Mouse (Mus musculus) megakaryocyte, embryonic 14.5 days (primary cell): ENCODE measurements around the gene R3hcc1l. TPM values are rescaled to one million over a fixed set of nuclear protein-coding genes. Genes with fewer than 3 reads are reported as not detected.

Experiments used
- H3K27me3 ChIP-seq: replicated peaks from 2 replicates; pipeline ENCODE3; 2012; ENCODE audit warnings: inconsistent platforms
- H3K36me3 ChIP-seq: replicated peaks from 2 replicates; pipeline ENCODE3; 2012; ENCODE audit warnings: low read length, inconsistent platforms, mixed read lengths
- H3K4me1 ChIP-seq: 2 replicates; pipeline ENCODE4 v1.6.1; 2012; ENCODE audit warnings: inconsistent platforms
- H3K4me3 ChIP-seq: replicated peaks from 2 replicates; pipeline ENCODE3; 2012; ENCODE audit warnings: moderate library complexity, mild to moderate bottlenecking, inconsistent platforms
- H3K9me3 ChIP-seq: 2 replicates; pipeline ENCODE4 v1.6.1; 2012; ENCODE audit warnings: inconsistent platforms
- FLI1 ChIP-seq: IDR thresholded peaks from 2 replicates; pipeline ENCODE4 v1.6.1; 2012; ENCODE audit warnings: low read length, inconsistent platforms, mixed read lengths
- GATA1 ChIP-seq: IDR thresholded peaks from 3 replicates; pipeline ENCODE4 v1.6.1; 2012; ENCODE audit warnings: mixed read lengths, low read length, inconsistent platforms, borderline replicate concordance
- polyA plus RNA-seq: library from polyadenylated mRNA; stranded (reverse); fragments of >175 nt; gene quantifications from 2 replicates; pipeline ENCODE4 v1.2.3, GENCODE M21; 2012; ENCODE audit warnings: low replicate concordance; ENCODE audit not compliant: insufficient read depth

R3hcc1l gene
- polyA plus RNA-seq, 1 experiment: 1.5 TPM

DNA sequence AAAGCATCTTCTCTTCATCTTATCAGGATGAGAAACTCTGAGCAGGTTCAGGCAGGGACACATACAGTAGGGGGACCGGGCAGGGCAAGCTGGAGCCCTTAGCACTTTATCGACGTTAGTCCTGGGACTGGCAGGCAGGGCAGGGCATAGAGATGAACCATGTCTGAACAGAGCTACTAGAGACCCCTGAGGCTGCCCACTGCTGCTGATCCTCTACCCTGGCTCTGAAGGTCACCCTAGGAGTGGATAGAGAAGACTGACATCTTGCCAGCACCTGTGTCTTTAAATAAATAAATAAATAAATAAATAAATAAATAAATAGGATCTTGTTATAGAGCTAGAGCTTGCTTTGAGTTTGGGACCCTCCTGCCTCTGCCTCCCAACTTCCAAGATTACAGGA lies 91.2 kb downstream of the R3hcc1l start:
- Histone ChIP-seq H3K4me1 (peaks cover 7% of the 10 kb centered on the region), H3K9me3 (no peaks in the 10 kb centered on the region), H3K36me3 (no peaks in the 10 kb centered on the region), H3K27me3 (peaks cover 75% of the 10 kb centered on the region), H3K4me3 (no peak overlapping the region)
- TF ChIP-seq FLI1: no peak
- no peak for TF ChIP-seq GATA1

DNA sequence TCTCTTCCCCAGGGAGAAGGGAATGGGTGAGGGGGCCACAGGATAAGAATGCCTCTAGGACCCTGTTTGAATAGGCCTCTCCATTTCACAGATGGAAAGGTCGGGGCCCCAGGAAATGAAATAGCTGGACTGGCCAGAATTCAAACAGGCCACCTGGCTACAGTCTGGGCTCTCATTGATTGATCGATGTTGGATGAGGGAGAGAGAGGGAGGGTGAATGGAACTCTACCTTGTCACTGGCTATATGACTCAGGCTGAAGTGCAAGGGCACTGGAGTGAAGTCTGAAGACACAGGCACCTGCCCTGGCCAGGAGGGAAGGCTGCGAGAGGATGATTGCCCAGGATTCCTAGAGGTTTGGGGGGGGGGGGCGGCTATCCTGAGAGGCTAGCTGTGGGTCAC lies 93.2 kb downstream of the R3hcc1l start:
- peaks cover 74% of the 10 kb centered on the region for H3K27me3 ChIP-seq

DNA sequence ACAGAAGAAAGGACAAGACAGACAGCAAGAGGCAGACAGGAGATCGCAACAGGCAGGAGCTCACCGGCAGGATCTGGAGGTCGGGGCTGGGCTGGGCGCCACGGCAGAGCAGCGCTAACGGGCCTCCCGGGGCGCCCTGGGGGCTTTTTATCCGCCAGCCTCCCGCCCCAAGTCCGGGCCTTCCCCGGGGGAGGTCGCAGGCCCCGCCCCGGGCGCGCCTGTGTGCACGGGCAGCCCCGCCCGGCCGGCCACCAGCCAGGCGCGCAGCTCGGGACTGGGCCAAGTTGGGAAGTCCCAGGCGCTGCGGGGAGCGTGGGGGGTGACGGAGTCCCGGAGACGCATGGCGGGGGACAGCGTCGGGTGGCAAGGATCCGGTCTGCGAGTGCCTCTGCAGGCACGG lies 94.1 kb downstream of the R3hcc1l start, which contains the start of gene Loxl4:
TSS of gene Loxl4 (minus strand) at position 160 of the 400 bp plus-strand sequence.
- TF ChIP-seq GATA1: no peak
- TF ChIP-seq FLI1: no peak
- Histone ChIP-seq H3K27me3 (peaks cover 70% of the 10 kb centered on the region), H3K36me3 (no peaks in the 10 kb centered on the region), H3K4me1 (peaks cover 7% of the 10 kb centered on the region), H3K9me3 (no peaks in the 10 kb centered on the region), H3K4me3 (peak within 1 kb of the TSS; percentile 59)

More for the DNA sequence above, 93.2 kb downstream of the R3hcc1l start:
- Histone ChIP-seq H3K4me3 (no peak overlapping the region), H3K36me3 (no peaks in the 10 kb centered on the region), H3K4me1 (peaks cover 7% of the 10 kb centered on the region), H3K9me3 (no peaks in the 10 kb centered on the region)
- TF ChIP-seq FLI1 (no peak), GATA1 (no peak)

GRCm38 (mm10) chr19:42613116-42613515 lies 94.6 kb downstream of the R3hcc1l start:
- H3K9me3 ChIP-seq: no peaks in the 10 kb centered on the region
- H3K36me3 ChIP-seq: no peaks in the 10 kb centered on the region
- H3K4me3 ChIP-seq: no peak overlapping the region
- H3K27me3 ChIP-seq: peaks cover 68% of the 10 kb centered on the region
- TF ChIP-seq GATA1: no peak
- no peak for TF ChIP-seq FLI1
- peaks cover 7% of the 10 kb centered on the region for H3K4me1 ChIP-seq

DNA sequence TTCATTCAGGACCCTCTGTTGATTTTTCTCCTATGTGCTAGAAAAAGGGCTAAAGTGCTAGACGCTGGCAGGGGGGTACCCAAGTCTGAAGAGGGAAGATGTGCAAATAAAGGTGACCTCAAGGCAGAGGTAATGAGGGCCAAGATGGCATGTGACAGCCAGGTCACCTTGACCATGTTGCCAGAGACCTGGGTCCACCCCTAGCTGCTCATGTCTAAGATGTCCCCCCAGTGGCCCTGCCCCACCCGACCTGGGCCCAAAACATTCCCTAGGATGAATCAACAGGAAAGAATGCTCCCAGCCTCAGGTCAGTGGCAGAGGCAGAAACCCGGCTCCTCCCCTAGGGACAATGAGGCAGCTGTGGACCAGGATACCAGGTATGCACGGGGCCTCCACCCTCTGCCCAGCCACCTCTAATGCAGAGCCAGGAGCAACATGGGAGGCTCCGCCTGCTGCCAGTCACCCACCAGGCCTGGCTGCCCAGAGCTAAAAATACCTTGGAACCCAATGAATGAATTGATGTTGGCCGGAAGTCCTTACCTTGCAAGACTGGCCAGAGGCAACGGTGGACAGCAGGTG lies 95.2 kb downstream of the R3hcc1l start:
- H3K4me1 ChIP-seq: peaks cover 7% of the 10 kb centered on the region
- no peaks in the 10 kb centered on the region for H3K9me3 ChIP-seq
- no peak overlapping the region for H3K4me3 ChIP-seq
- TF ChIP-seq GATA1 (no peak), FLI1 (no peak)
- peaks cover 63% of the 10 kb centered on the region for H3K27me3 ChIP-seq
- no peaks in the 10 kb centered on the region for H3K36me3 ChIP-seq

DNA sequence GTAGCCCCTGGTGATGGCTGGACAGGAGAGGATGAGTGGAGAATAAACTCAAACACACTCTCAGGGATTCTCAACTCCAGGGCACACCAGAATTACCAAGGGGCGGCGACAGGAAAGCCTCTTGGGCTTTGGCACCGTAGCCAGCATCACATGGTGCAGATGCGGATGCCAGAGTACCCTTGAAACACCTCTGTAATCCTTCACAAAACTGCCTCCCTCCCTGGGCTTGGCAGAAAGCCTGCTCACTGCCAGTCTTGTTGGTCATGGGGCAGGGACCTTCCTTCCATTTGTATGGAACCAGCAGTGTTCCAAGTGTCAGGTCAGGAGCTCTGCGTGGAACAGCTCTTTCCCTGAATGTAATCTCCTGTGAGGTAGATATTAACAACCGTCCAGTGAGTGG lies 109.5 kb downstream of the R3hcc1l start:
- H3K27me3 ChIP-seq: peaks cover 47% of the 10 kb centered on the region
- H3K4me3 ChIP-seq: no peak overlapping the region
- H3K36me3 ChIP-seq: no peaks in the 10 kb centered on the region
- peaks cover 11% of the 10 kb centered on the region for H3K4me1 ChIP-seq
- TF ChIP-seq GATA1: no peak
- H3K9me3 ChIP-seq: no peaks in the 10 kb centered on the region

DNA sequence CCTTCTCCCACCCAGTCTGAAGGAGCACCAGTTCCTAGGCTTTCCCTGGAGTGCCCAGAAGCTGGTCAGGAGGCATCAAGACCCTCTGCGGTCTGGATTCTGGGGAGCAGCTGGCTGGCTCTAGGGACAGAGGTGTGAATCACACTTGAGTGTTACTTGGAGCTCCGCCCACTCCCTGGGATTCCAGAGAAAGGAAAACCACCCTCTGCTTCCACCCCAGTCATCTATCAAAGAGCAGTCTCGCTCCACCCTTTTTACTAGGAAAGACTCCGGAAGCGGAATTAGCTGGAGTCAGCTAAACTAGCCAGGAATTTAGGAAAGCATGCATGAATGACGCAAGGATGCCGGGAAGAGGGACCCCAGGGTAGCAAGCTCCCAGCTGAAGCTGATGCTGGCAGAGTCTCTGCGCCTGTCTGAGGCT lies 113.0 kb downstream of the R3hcc1l start:
- Histone ChIP-seq H3K4me1 (peaks cover 11% of the 10 kb centered on the region), H3K36me3 (no peaks in the 10 kb centered on the region), H3K27me3 (peaks cover 62% of the 10 kb centered on the region), H3K4me3 (peak overlapping the region; percentile 1), H3K9me3 (no peaks in the 10 kb centered on the region)
- TF ChIP-seq GATA1 (no peak), FLI1 (no peak)

- H3K9me3 ChIP-seq: no peaks in the 10 kb centered on the region
- TF ChIP-seq FLI1 (no peak), GATA1 (no peak)
- H3K4me3 ChIP-seq: no peak overlapping the region
- H3K36me3 ChIP-seq: no peaks in the 10 kb centered on the region
- H3K27me3 ChIP-seq: peaks cover 65% of the 10 kb centered on the region
- peaks cover 11% of the 10 kb centered on the region for H3K4me1 ChIP-seq
Observed at GRCm38 (mm10) chr19:42632301-42632700, 113.7 kb downstream of the R3hcc1l start.

DNA sequence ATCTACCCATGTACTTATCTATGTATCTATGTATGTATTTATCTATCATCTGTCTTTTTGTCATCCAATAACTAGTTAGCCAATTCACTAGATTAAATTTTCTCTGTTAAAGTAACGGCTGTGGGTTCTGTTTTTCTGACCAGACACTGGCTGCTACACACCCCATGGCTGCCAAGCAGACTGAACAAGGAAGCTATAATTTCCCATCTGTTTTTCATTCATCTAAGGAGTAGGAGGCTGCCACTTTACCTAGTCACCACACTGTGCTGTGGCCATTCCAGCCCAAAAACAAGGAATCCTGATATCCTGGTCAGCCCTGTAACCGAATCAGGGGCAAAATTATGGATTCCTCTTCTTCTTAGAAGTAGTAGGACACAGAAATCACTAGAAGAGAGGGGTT lies 115.1 kb downstream of the R3hcc1l start:
- Histone ChIP-seq H3K36me3 (no peaks in the 10 kb centered on the region), H3K9me3 (0 out of 2 replicates have a peak, but pooled peaks cover 2% of the 10 kb centered on the region)
- TF ChIP-seq FLI1: no peak

DNA sequence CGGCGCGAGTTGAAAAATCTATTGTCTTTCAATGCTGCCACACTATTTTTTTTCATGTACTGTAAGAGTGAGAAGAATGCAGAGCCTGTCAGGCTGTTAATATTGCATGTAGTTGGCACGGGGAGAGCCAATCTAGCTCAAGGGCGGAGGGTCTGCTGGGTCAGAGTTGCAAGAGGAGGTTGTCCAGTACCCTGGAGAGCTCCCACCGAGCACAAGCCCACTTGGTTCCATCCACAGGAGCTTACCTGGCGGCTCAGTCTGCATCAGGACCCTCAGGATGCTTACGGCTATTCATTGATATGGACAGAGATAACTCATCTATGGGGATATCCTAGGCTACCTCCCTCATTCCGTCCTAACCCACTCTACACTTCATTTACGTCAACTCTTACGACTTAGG lies 118.1 kb downstream of the R3hcc1l start:
- Histone ChIP-seq H3K27me3 (peaks cover 59% of the 10 kb centered on the region), H3K4me3 (no peak overlapping the region)
- TF ChIP-seq GATA1: no peak
- TF ChIP-seq FLI1: no peak

More for the DNA sequence above, 115.1 kb downstream of the R3hcc1l start:
- peaks cover 68% of the 10 kb centered on the region for H3K27me3 ChIP-seq
- H3K4me1 ChIP-seq: peaks cover 11% of the 10 kb centered on the region
- H3K4me3 ChIP-seq: no peak overlapping the region

More for the DNA sequence above, 118.1 kb downstream of the R3hcc1l start:
- Histone ChIP-seq H3K36me3 (no peaks in the 10 kb centered on the region), H3K4me1 (peaks cover 8% of the 10 kb centered on the region), H3K9me3 (0 out of 2 replicates have a peak, but pooled peaks cover 2% of the 10 kb centered on the region)
